Mouse (Mus musculus) neural tube, embryonic 14.5 days (tissue): ENCODE measurements around the gene Smim24. TPM values are rescaled to one million over a fixed set of nuclear protein-coding genes. Genes with fewer than 3 reads are reported as not detected.

Experiments
- ATAC-seq: fragments of 200-750 bp; cut with Nextera tagmentation; 2 replicates; pipeline ENCODE4 v1.8.0; 2017; ENCODE audit warnings: low read depth, mild to moderate bottlenecking, moderate TSS enrichment, moderate library complexity
- H3K27ac ChIP-seq: fragments of 300-500 bp; sonication (generic); 2 replicates; pipeline ENCODE4 v1.5.1; 2014; ENCODE audit warnings: low read depth, mild to moderate bottlenecking, control low read depth, low read length, moderate library complexity, mixed read lengths
- H3K27me3 ChIP-seq: fragments of 300-500 bp; sonication (generic); 2 replicates; pipeline ENCODE4 v1.6.1; 2014; ENCODE audit warnings: low read length; ENCODE audit not compliant: control insufficient read depth, insufficient read depth
- H3K36me3 ChIP-seq: fragments of 300-500 bp; sonication (generic); 2 replicates; pipeline ENCODE4 v1.6.1; 2014; ENCODE audit warnings: low read length, mixed read lengths; ENCODE audit not compliant: control insufficient read depth, insufficient read depth
- H3K4me1 ChIP-seq: fragments of 300-500 bp; sonication (generic); 2 replicates; pipeline ENCODE4 v1.6.1; 2014; ENCODE audit warnings: low read length; ENCODE audit not compliant: control insufficient read depth, insufficient read depth
- H3K4me2 ChIP-seq: fragments of 300-500 bp; sonication (generic); 2 replicates; pipeline ENCODE4 v1.6.1; 2014; ENCODE audit warnings: mild to moderate bottlenecking, low read depth, low read length, control low read depth
- H3K4me3 ChIP-seq: fragments of 300-500 bp; sonication (generic); 2 replicates; pipeline ENCODE4 v1.5.1; 2014; ENCODE audit warnings: low read depth, low read length, control low read depth, mixed read lengths
- H3K9ac ChIP-seq: fragments of 300-500 bp; sonication (generic); replicated peaks from 2 replicates; pipeline ENCODE4 v1.6.1; 2014; ENCODE audit warnings: low read depth, mild to moderate bottlenecking, control low read depth, low read length, mixed read lengths
- H3K9me3 ChIP-seq: fragments of 300-500 bp; sonication (generic); 2 replicates; pipeline ENCODE4 v1.6.1; 2016; ENCODE audit warnings: low read length; ENCODE audit not compliant: control insufficient read depth
- WGBS: fragments of 180-500 bp; shearing (Covaris S2); extraction: QIAGEN DNeasy Blood & Tissue Kit; methylation state at CpG from one replicate; pipeline ENCODE4 v1.1.7; 2014; 5-methylcytosine and 5-hydroxymethylcytosine counted together
- polyA plus RNA-seq: library from polyadenylated mRNA; unstranded; fragments of >200 nt; fragmentation: Nextera tagmentation; extraction: Ambion mirVana; gene quantifications from 2 replicates; pipeline ENCODE4 v1.2.1, GENCODE M21; 2014

The Smim24 gene
- polyA plus RNA-seq, 1 experiment from 2014 or later, result 2.0 TPM

GRCm38 (mm10) chr10:81407539-81408423, 14.9 kb downstream of the Smim24 start:
- 0 out of 2 replicates have a peak, but pooled peaks cover 2% of the 10 kb centered on the region for H3K27me3 ChIP-seq
- H3K4me3 ChIP-seq, result 0 out of 2 replicates have a peak overlapping the region, but pooled peaks have one; percentile 8
- H3K36me3 ChIP-seq, result peaks cover 19% of the 10 kb centered on the region
- H3K9me3 ChIP-seq, result no peaks in the 10 kb centered on the region
- ATAC-seq, result peak; percentile 13; the same call in 1 of the 2 replicates
- peak overlapping the region; percentile 32 for H3K4me2 ChIP-seq
- no peak overlapping the region for H3K9ac ChIP-seq
- 24% methylated on average over 31 of the region's 31 CpGs for WGBS
- H3K4me1 ChIP-seq, result peaks cover 40% of the 10 kb centered on the region
- peak overlapping the region; percentile 12; the same call in 1 of the 2 replicates for H3K27ac ChIP-seq

- peaks cover 18% of the 10 kb centered on the region for H3K36me3 ChIP-seq
- H3K27ac ChIP-seq, result no peak overlapping the region
- H3K4me1 ChIP-seq, result peaks cover 34% of the 10 kb centered on the region
- H3K27me3 ChIP-seq, result 0 out of 2 replicates have a peak, but pooled peaks cover 2% of the 10 kb centered on the region
- no peak for ATAC-seq
- no peak overlapping the region for H3K4me3 ChIP-seq
- H3K9ac ChIP-seq, result no peak overlapping the region
- 44% methylated on average over 13 of the region's 13 CpGs for WGBS
- no peaks in the 10 kb centered on the region for H3K9me3 ChIP-seq
- H3K4me2 ChIP-seq, result no peak overlapping the region
Measured at GRCm38 (mm10) chr10:81408424-81408729, 15.5 kb downstream of the Smim24 start.

DNA sequence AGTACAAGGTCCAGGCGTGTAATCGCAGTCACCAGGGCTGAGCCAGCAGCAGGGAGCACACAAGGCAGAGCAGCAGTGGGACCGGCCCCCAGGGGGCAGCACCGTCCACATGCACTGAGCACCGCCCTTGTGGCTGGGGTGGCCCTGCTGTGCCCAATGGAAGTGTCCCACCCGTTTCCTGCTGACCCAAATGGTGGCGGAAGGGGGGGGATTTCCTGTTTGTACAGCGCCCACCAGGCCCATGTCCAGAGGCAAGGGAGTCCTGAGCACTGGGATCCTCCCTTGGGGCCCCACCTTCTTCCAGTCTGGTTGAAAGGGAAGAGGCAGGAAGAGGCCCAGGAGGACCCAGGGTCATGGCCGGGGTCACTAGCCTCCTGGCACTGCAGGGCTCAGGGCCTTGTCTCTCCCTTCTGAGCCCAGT, 16.0 kb downstream of the Smim24 start:
- Histone ChIP-seq H3K9me3 (no peaks in the 10 kb centered on the region), H3K4me3 (no peak overlapping the region), H3K9ac (no peak overlapping the region), H3K27ac (no peak overlapping the region), H3K4me2 (no peak overlapping the region), H3K4me1 (peaks cover 34% of the 10 kb centered on the region), H3K27me3 (0 out of 2 replicates have a peak, but pooled peaks cover 2% of the 10 kb centered on the region), H3K36me3 (peaks cover 18% of the 10 kb centered on the region)
- WGBS, result 16% methylated on average over 9 of the region's 9 CpGs
- ATAC-seq, result 0 out of 2 replicates have a peak, but pooled peaks have one; percentile 18

- WGBS, result 6% methylated on average over 8 of the region's 8 CpGs
- no peak for ATAC-seq
- H3K9me3 ChIP-seq, result no peaks in the 10 kb centered on the region
- H3K4me2 ChIP-seq, result no peak overlapping the region
- H3K27ac ChIP-seq, result no peak overlapping the region
- no peak overlapping the region for H3K4me3 ChIP-seq
- no peak overlapping the region for H3K9ac ChIP-seq
- peaks cover 38% of the 10 kb centered on the region for H3K4me1 ChIP-seq
- H3K27me3 ChIP-seq, result 0 out of 2 replicates have a peak, but pooled peaks cover 2% of the 10 kb centered on the region
- peaks cover 16% of the 10 kb centered on the region for H3K36me3 ChIP-seq
Measured at GRCm38 (mm10) chr10:81409330-81409729, 16.5 kb downstream of the Smim24 start.

GRCm38 (mm10) chr10:81410350-81410749, 17.5 kb downstream of the Smim24 start:
- ATAC-seq, result no peak
- Histone ChIP-seq H3K4me2 (no peak overlapping the region), H3K36me3 (peaks cover 12% of the 10 kb centered on the region), H3K27ac (no peak overlapping the region), H3K4me3 (no peak overlapping the region), H3K9ac (no peak overlapping the region), H3K9me3 (no peaks in the 10 kb centered on the region), H3K27me3 (0 out of 2 replicates have a peak, but pooled peaks cover 2% of the 10 kb centered on the region), H3K4me1 (peaks cover 45% of the 10 kb centered on the region)
- WGBS, result 77% methylated on average over 4 of the region's 4 CpGs

GRCm38 (mm10) chr10:81410981-81411380, 18.1 kb downstream of the Smim24 start:
- 80% methylated on average over 9 of the region's 9 CpGs for WGBS
- ATAC-seq, result no peak

GRCm38 (mm10) chr10:81411471-81412400, 18.9 kb downstream of the Smim24 start:
- Histone ChIP-seq H3K4me1 (peaks cover 46% of the 10 kb centered on the region), H3K4me2 (no peak overlapping the region), H3K9me3 (no peaks in the 10 kb centered on the region), H3K27me3 (0 out of 2 replicates have a peak, but pooled peaks cover 2% of the 10 kb centered on the region), H3K9ac (no peak overlapping the region), H3K4me3 (no peak overlapping the region), H3K27ac (peak overlapping the region; percentile 46), H3K36me3 (peaks cover 5% of the 10 kb centered on the region; the same call in 1 of the 2 replicates)
- 51% methylated on average over 18 of the region's 18 CpGs for WGBS
- no peak for ATAC-seq

More at GRCm38 (mm10) chr10:81410981-81411380, 18.1 kb downstream of the Smim24 start:
- Histone ChIP-seq H3K27ac (peak overlapping the region; percentile 46; the same call in 1 of the 2 replicates), H3K4me2 (no peak overlapping the region), H3K36me3 (peaks cover 5% of the 10 kb centered on the region; the same call in 1 of the 2 replicates), H3K9ac (no peak overlapping the region), H3K27me3 (0 out of 2 replicates have a peak, but pooled peaks cover 2% of the 10 kb centered on the region), H3K9me3 (no peaks in the 10 kb centered on the region), H3K4me1 (peaks cover 45% of the 10 kb centered on the region), H3K4me3 (no peak overlapping the region)

GRCm38 (mm10) chr10:81412586-81413309, 19.9 kb downstream of the Smim24 start:
- Histone ChIP-seq H3K27ac (peak overlapping the region; percentile 46), H3K9me3 (no peaks in the 10 kb centered on the region), H3K4me1 (peaks cover 43% of the 10 kb centered on the region), H3K36me3 (no peaks in the 10 kb centered on the region), H3K9ac (no peak overlapping the region), H3K27me3 (0 out of 2 replicates have a peak, but pooled peaks cover 2% of the 10 kb centered on the region), H3K4me3 (no peak overlapping the region), H3K4me2 (no peak overlapping the region)
- no peak for ATAC-seq
- 76% methylated on average over 16 of the region's 16 CpGs for WGBS
